Mouse (Mus musculus): Measurements from ENCODE around the gene Efcab9. TPM values are rescaled to one million over a fixed set of nuclear protein-coding genes. Genes with fewer than 3 reads are reported as not detected.

The Efcab9 gene
- total and polyA plus RNA-seq, 2 experiments: not detected

DNA sequence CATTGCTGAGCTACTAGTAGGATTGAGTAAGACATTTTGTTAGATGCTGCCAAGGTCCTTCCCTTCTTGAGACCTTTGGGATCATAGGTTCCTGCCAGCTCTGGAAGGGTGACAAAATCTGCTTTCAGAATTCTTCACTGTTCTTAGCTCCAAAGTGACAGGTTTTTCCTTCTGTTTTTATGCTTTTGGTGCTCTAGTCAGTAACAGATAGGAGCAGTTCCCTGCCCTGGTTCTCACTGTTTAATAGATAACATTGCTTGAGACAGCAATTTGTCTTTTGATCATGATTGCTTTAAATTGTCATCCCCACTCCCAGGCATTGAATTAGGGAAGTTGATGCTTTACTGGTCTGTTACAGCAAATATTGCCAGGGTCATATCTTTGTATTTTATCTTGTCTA is 38.6 kb downstream of the Efcab9 start:
- H3K36me3 ChIP-seq (ENCODE audit: control insufficient read depth, insufficient read depth, low read length): no peaks in the 10 kb centered on the region
- TF ChIP-seq POLR2A (IDR thresholded peaks at IDR 0.05; ENCODE audit: extremely low read depth, insufficient read depth, low read length) (no peak), CTCF (IDR thresholded peaks at IDR 0.05; ENCODE audit: low read depth, low read length) (no peak)
- DNase-seq (ENCODE audit: extremely low read depth, low read depth, low spot score): peak; percentile 61
- H3K9ac ChIP-seq (ENCODE audit: low read depth, low read length): no peak overlapping the region
- no peak overlapping the region for H3K4me3 ChIP-seq (ENCODE audit: insufficient read depth, low read depth, low read length)
- H3K27me3 ChIP-seq (ENCODE audit: control insufficient read depth, insufficient read depth, low read length): no peaks in the 10 kb centered on the region
- no peaks in the 10 kb centered on the region for H3K79me2 ChIP-seq (ENCODE audit: control insufficient read depth, insufficient read depth, low read length)
- H3K4me1 ChIP-seq (ENCODE audit: control insufficient read depth, insufficient read depth, low read length): peaks cover 2% of the 10 kb centered on the region; the same call in 1 of the 2 replicates
- H3K27ac ChIP-seq (replicated peaks; ENCODE audit: insufficient read depth, low read depth, low read length): no peak overlapping the region

GRCm38 (mm10) chr11:32491079-32491478 is 40.8 kb downstream of the Efcab9 start:
- Histone ChIP-seq H3K36me3 (ENCODE audit: control insufficient read depth, insufficient read depth, low read length) (no peaks in the 10 kb centered on the region), H3K4me3 (ENCODE audit: insufficient read depth, low read depth, low read length) (no peak overlapping the region), H3K4me1 (ENCODE audit: control insufficient read depth, insufficient read depth, low read length) (peaks cover 2% of the 10 kb centered on the region; the same call in 1 of the 2 replicates), H3K27ac (replicated peaks; ENCODE audit: insufficient read depth, low read depth, low read length) (no peak overlapping the region), H3K27me3 (ENCODE audit: control insufficient read depth, insufficient read depth, low read length) (no peaks in the 10 kb centered on the region), H3K79me2 (ENCODE audit: control insufficient read depth, insufficient read depth, low read length) (no peaks in the 10 kb centered on the region), H3K9ac (ENCODE audit: low read depth, low read length) (no peak overlapping the region)
- no peak for DNase-seq (ENCODE audit: extremely low read depth, low read depth, low spot score)
- WGBS: 96% methylated on average over 2 of the region's 2 CpGs
- no peak for TF ChIP-seq POLR2A (IDR thresholded peaks at IDR 0.05; ENCODE audit: extremely low read depth, insufficient read depth, low read length)

DNA sequence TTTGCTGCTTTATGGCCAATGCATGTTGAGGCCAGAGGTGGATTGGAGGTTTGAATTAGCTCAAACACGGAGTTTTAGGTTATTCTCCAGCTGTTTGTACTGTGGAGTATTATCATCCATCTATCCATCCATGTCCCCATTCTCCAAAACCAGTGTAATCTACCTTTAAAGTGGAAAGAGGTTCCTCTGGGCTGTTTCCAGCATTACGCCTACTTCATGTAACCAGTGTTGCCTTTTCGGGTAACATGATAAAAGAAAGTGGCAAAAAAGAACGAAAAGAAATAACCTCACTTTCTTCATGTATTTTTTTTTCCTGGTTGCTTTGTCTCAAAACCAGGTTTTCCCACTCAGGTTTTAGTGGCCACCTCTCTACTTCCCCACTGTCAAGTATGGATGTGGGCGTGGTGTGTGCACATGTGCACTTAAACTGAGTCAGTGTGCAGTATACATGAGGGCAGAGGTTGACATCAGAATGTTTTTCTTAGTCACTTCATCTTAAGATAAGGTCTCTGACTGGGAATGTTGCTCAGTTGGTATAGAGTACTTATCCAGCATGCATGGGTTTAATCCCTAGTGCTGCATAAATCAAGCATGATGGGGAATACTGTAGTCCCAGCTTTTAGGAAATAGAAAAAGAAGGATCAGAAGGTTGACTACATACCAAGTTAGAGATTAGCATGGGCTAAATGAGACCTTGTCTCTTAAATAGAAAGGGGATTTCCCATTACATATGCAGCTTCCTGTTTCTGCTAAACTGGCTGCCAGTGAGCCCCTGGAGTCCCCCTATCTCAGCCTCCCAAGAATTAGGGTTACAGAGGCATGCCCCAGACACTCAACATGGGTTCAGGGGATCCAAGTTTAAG is 42.8 kb downstream of the Efcab9 start:
- DNase-seq (ENCODE audit: extremely low read depth, low read depth, low spot score): no peak
- TF ChIP-seq CTCF (IDR thresholded peaks at IDR 0.05; ENCODE audit: low read depth, low read length) (no peak), POLR2A (IDR thresholded peaks at IDR 0.05; ENCODE audit: extremely low read depth, insufficient read depth, low read length) (no peak)
- WGBS: 86% methylated on average over 5 of the region's 5 CpGs

DNA sequence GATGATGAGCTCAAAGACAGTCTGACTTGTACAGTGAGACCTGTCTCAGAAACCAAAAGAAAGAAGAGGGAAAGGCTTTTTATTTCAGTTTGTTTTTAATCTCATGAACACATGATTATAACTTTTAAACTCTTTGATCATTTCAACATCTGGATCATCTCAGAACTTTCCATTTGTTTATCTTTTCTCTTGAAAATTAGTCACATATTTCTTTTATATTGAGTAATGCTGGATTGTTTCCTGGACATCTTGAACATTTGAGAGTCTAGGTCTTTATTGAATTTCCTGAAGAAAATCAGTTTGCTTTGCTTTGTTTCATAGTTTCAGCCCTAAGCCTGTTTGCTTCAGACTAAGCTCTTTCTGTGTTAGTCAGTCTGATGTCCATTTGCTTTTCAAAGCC is 43.5 kb downstream of the Efcab9 start:
- Histone ChIP-seq H3K27ac (replicated peaks; ENCODE audit: insufficient read depth, low read depth, low read length) (no peak overlapping the region), H3K27me3 (ENCODE audit: control insufficient read depth, insufficient read depth, low read length) (no peaks in the 10 kb centered on the region), H3K79me2 (ENCODE audit: control insufficient read depth, insufficient read depth, low read length) (no peaks in the 10 kb centered on the region), H3K4me1 (ENCODE audit: control insufficient read depth, insufficient read depth, low read length) (peaks cover 2% of the 10 kb centered on the region; the same call in 1 of the 2 replicates), H3K36me3 (ENCODE audit: control insufficient read depth, insufficient read depth, low read length) (no peaks in the 10 kb centered on the region), H3K4me3 (ENCODE audit: insufficient read depth, low read depth, low read length) (no peak overlapping the region), H3K9ac (ENCODE audit: low read depth, low read length) (no peak overlapping the region)
- no peak for DNase-seq (ENCODE audit: extremely low read depth, low read depth, low spot score)
- TF ChIP-seq CTCF (IDR thresholded peaks at IDR 0.05; ENCODE audit: low read depth, low read length): no peak
- no peak for TF ChIP-seq POLR2A (IDR thresholded peaks at IDR 0.05; ENCODE audit: extremely low read depth, insufficient read depth, low read length)

More for the DNA sequence above, 42.8 kb downstream of the Efcab9 start:
- Histone ChIP-seq H3K27ac (replicated peaks; ENCODE audit: insufficient read depth, low read depth, low read length) (no peak overlapping the region), H3K4me3 (ENCODE audit: insufficient read depth, low read depth, low read length) (no peak overlapping the region), H3K36me3 (ENCODE audit: control insufficient read depth, insufficient read depth, low read length) (no peaks in the 10 kb centered on the region), H3K79me2 (ENCODE audit: control insufficient read depth, insufficient read depth, low read length) (no peaks in the 10 kb centered on the region), H3K27me3 (ENCODE audit: control insufficient read depth, insufficient read depth, low read length) (no peaks in the 10 kb centered on the region), H3K9ac (ENCODE audit: low read depth, low read length) (no peak overlapping the region), H3K4me1 (ENCODE audit: control insufficient read depth, insufficient read depth, low read length) (peaks cover 2% of the 10 kb centered on the region; the same call in 1 of the 2 replicates)

DNA sequence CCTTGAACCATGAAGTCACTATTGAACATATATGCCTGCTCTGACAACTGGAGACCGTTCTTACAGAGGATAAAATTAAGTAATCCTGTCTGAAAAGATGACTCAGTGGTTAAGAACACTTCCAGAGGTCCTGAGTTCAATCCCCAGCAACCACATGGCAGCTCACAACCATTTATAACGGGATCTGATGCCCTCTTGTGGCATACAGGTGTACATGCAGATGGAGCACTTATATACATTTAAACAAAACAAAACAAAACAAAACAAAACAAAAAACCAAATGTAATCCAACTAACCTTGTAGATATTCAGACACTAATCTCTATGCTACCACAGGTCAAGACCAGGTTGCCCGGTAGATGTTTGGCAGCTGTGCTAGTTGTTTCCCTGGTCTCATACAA is 44.4 kb downstream of the Efcab9 start:
- WGBS: 96% methylated on average over 3 of the region's 3 CpGs
- H3K9ac ChIP-seq (ENCODE audit: low read depth, low read length): no peak overlapping the region
- no peaks in the 10 kb centered on the region for H3K27me3 ChIP-seq (ENCODE audit: control insufficient read depth, insufficient read depth, low read length)
- H3K36me3 ChIP-seq (ENCODE audit: control insufficient read depth, insufficient read depth, low read length): no peaks in the 10 kb centered on the region
- no peaks in the 10 kb centered on the region for H3K79me2 ChIP-seq (ENCODE audit: control insufficient read depth, insufficient read depth, low read length)
- no peak for DNase-seq (ENCODE audit: extremely low read depth, low read depth, low spot score)
- TF ChIP-seq POLR2A (IDR thresholded peaks at IDR 0.05; ENCODE audit: extremely low read depth, insufficient read depth, low read length) (no peak), CTCF (IDR thresholded peaks at IDR 0.05; ENCODE audit: low read depth, low read length) (no peak)
- no peak overlapping the region for H3K27ac ChIP-seq (replicated peaks; ENCODE audit: insufficient read depth, low read depth, low read length)
- H3K4me1 ChIP-seq (ENCODE audit: control insufficient read depth, insufficient read depth, low read length): no peaks in the 10 kb centered on the region
- no peak overlapping the region for H3K4me3 ChIP-seq (ENCODE audit: insufficient read depth, low read depth, low read length)

DNA sequence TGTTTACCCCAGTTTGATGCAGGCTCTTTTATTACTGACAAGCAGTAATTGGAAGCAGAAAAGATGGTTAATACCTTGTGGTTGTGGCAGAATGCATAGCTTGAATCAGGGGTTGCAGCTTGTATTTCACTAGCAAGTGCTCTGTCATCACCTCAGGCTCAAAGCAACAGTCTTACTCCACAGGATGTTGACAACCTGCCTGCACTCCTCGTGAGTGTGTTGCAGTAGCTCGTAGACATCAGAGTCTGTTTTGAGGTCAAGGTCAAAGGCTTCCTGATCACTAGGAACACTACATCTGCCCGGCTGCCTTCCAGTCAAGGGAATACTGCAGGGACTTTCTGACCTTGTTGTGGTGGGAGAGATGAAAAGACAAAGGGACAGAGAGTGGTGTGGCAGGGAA is 45.3 kb downstream of the Efcab9 start:
- Histone ChIP-seq H3K27ac (replicated peaks; ENCODE audit: insufficient read depth, low read depth, low read length) (no peak overlapping the region), H3K4me1 (ENCODE audit: control insufficient read depth, insufficient read depth, low read length) (no peaks in the 10 kb centered on the region), H3K36me3 (ENCODE audit: control insufficient read depth, insufficient read depth, low read length) (no peaks in the 10 kb centered on the region), H3K79me2 (ENCODE audit: control insufficient read depth, insufficient read depth, low read length) (no peaks in the 10 kb centered on the region), H3K9ac (ENCODE audit: low read depth, low read length) (no peak overlapping the region), H3K4me3 (ENCODE audit: insufficient read depth, low read depth, low read length) (no peak overlapping the region), H3K27me3 (ENCODE audit: control insufficient read depth, insufficient read depth, low read length) (no peaks in the 10 kb centered on the region)
- WGBS: 13% methylated on average over 3 of the region's 3 CpGs
- TF ChIP-seq CTCF (IDR thresholded peaks at IDR 0.05; ENCODE audit: low read depth, low read length): no peak
- TF ChIP-seq POLR2A (IDR thresholded peaks at IDR 0.05; ENCODE audit: extremely low read depth, insufficient read depth, low read length): no peak
- DNase-seq (ENCODE audit: extremely low read depth, low read depth, low spot score): no peak

All from liver, adult 2 months (tissue).